Mouse (Mus musculus) T-helper 2 cell (primary cell): ENCODE measurements around the gene Cmss1.

Experiments
- in situ Hi-C: fragments of 300-600 bp; cut with MboI, MseI; formaldehyde crosslinking; loops from one replicate; pipeline ENCODE4 v1.15.1; 2025; ENCODE audit warnings: high pct_unique_total_duplicates

Gene Cmss1

GRCm38 (mm10) chr16:57525046-57525445 lies 81.6 kb downstream of the Cmss1 start:
- in situ Hi-C loops, result no loop called here

- in situ Hi-C loops, result no loop called here
Observed at GRCm38 (mm10) chr16:57515636-57516035, 91.0 kb downstream of the Cmss1 start.

- in situ Hi-C loops, result no loop called here
Observed at GRCm38 (mm10) chr16:57514371-57514770, 92.3 kb downstream of the Cmss1 start.

GRCm38 (mm10) chr16:57513562-57513961 lies 93.1 kb downstream of the Cmss1 start:
- in situ Hi-C loops, result no loop called here

GRCm38 (mm10) chr16:57509099-57509498 lies 97.6 kb downstream of the Cmss1 start:
- in situ Hi-C loops, result no loop called here

GRCm38 (mm10) chr16:57508351-57508750 lies 98.3 kb downstream of the Cmss1 start:
- in situ Hi-C loops, result no loop called here

- in situ Hi-C loops, result no loop called here
Observed at GRCm38 (mm10) chr16:57506133-57506532, 100.5 kb downstream of the Cmss1 start.

- in situ Hi-C loops, result no loop called here
Observed at GRCm38 (mm10) chr16:57504728-57505127, 101.9 kb downstream of the Cmss1 start.

GRCm38 (mm10) chr16:57502761-57503160 lies 103.9 kb downstream of the Cmss1 start:
- in situ Hi-C loops, result no loop called here

GRCm38 (mm10) chr16:57502230-57502629 lies 104.4 kb downstream of the Cmss1 start:
- in situ Hi-C loops, result no loop called here

GRCm38 (mm10) chr16:57500851-57501250 lies 105.8 kb downstream of the Cmss1 start:
- in situ Hi-C loops, result no loop called here

GRCm38 (mm10) chr16:57496437-57497173 lies 110.1 kb downstream of the Cmss1 start:
- in situ Hi-C loops, result loop anchor here (5.0 kb wide), 1 partner anchor 46 kb away; no protein-coding TSS in a partner anchor

- in situ Hi-C loops, result loop anchor here (5.0 kb wide), 1 partner anchor 47 kb away; no protein-coding TSS in a partner anchor
Observed at GRCm38 (mm10) chr16:57495476-57496203, 111.0 kb downstream of the Cmss1 start.

GRCm38 (mm10) chr16:57491853-57492252 lies 114.8 kb downstream of the Cmss1 start:
- in situ Hi-C loops, result no loop called here

GRCm38 (mm10) chr16:57490691-57491090 lies 116.0 kb downstream of the Cmss1 start:
- in situ Hi-C loops, result no loop called here

GRCm38 (mm10) chr16:57488661-57489060 lies 118.0 kb downstream of the Cmss1 start:
- in situ Hi-C loops, result no loop called here

GRCm38 (mm10) chr16:57486266-57486665 lies 120.4 kb downstream of the Cmss1 start:
- in situ Hi-C loops, result no loop called here

GRCm38 (mm10) chr16:57485265-57485664 lies 121.4 kb downstream of the Cmss1 start:
- in situ Hi-C loops, result no loop called here

- in situ Hi-C loops, result no loop called here
Observed at GRCm38 (mm10) chr16:57484043-57484795, 122.4 kb downstream of the Cmss1 start.

- in situ Hi-C loops, result no loop called here
Observed at GRCm38 (mm10) chr16:57483503-57483902, 123.2 kb downstream of the Cmss1 start.

- in situ Hi-C loops, result no loop called here
Observed at GRCm38 (mm10) chr16:57482911-57483310, 123.8 kb downstream of the Cmss1 start.

- in situ Hi-C loops, result no loop called here
Observed at GRCm38 (mm10) chr16:57482264-57482663, 124.4 kb downstream of the Cmss1 start.
